Mouse (Mus musculus): ENCODE measurements around the gene Parp14. TPM values are rescaled to one million over a fixed set of nuclear protein-coding genes. Genes with fewer than 3 reads are reported as not detected.

The Parp14 gene
- polyA plus RNA-seq (2014; fragmentation: Nextera tagmentation; extraction: Ambion mirVana): 0.13 and 0.59 TPM in 2 replicates

DNA sequence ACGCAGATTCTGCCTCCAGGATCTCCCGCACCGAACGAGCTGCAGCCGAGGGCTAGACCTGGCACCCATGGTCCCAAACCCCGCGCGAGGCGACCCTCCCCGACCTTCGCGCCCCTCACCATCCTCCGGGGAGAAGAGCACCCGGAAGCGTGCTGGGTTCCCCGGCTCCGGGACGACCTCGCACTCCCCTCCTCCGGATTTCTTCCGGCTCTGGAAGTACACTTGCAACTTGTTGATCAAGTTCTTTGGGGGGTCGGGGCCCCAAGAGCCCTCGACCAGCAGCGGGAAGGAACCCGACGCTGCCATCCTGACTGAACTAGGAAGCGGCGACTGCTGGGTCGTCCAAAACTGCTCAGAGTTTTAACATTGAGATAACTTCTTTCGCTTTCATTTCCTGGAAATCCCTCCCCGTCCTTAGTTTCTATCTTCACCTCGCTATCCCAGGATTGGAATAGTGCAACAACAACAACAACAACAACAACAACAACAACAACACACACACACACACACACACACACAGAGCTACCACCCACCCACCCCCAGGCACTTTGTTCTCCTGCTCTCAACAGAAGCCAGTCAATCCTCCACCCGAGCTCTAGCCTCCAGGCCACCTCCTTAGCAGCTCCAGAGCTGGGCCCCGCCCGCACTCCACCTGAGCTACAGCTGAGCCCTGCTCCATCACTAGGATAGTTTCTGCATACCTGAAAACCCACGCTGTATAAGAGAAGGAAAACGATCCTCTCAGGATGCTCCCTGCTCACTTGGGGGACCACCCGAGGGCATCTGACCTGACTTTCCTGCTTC lies at the start of gene Parp14:
Parp14 (minus strand) TSS at position 497 of the 804 bp plus-strand sequence.
- 1% methylated on average over 38 of the region's 38 CpGs for WGBS
- peak within 1 kb of the TSS; percentile 35 for H3K4me3 ChIP-seq (ENCODE audit: low read depth, low read length)
- peak within 1 kb of the TSS; percentile 70 for H3K4me2 ChIP-seq (ENCODE audit: low read depth, low read length)
- H3K27ac ChIP-seq (ENCODE audit: low read depth, low read length): no peak within 1 kb of the TSS
- 0 out of 2 replicates have a peak, but pooled peaks have one; percentile 24 for ATAC-seq (ENCODE audit: low read depth)
- peaks cover 3% of the 10 kb centered on the region; the same call in 1 of the 2 replicates for H3K4me1 ChIP-seq (ENCODE audit: control insufficient read depth, insufficient read depth, low read length)
- peak within 1 kb of the TSS; percentile 8 for H3K9ac ChIP-seq (replicated peaks; ENCODE audit: low read depth, low read length)
- H3K9me3 ChIP-seq (ENCODE audit: control insufficient read depth, low read length): no peaks in the 10 kb centered on the region
- no peaks in the 10 kb centered on the region for H3K36me3 ChIP-seq (ENCODE audit: control insufficient read depth, insufficient read depth, low read length)
- H3K27me3 ChIP-seq (ENCODE audit: control insufficient read depth, insufficient read depth, low read length): peaks cover 7% of the 10 kb centered on the region; the same call in 1 of the 2 replicates

DNA sequence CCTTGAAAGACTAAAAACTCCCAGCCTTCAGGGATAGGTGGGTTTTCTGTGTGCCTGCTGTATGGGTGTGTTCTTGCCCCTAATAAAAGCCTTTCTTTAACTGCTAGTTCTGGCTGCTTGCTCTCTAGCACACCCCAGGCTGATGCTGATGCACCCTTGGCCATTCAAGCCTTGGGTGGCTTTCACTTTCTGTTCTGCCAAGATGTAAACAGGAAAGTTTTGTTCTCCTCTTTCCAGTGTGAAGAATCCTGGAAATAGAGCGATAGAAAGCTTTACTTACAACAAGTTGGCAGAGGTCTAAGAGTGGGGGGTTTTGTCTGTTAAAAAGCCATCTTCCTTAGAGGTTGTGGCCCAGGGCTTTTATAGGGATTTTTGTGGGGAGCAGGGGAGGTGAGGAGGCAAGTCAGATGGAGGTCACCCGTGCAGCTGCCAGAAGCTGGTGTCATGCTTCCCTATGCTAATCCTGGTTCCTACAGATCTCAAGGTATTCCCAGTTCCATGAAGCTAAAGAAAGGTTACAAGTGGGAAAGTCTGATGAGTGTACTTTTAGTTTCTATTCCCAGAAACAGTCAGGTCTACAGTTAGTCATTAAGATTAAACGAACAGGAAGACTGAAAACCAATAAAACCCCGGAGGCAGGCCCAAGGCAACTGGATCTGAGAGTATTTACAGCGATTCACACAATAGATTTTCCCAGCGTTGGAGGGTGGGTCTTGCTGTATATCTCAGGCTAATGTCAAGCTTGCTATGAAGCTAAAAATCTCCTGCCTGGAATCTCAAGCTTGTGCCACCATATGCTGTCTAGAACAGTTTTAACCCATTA lies 47.6 kb upstream of the Parp14 start:
- WGBS: 66% methylated on average over 6 of the region's 6 CpGs
- no peak for ATAC-seq (ENCODE audit: low read depth)

DNA sequence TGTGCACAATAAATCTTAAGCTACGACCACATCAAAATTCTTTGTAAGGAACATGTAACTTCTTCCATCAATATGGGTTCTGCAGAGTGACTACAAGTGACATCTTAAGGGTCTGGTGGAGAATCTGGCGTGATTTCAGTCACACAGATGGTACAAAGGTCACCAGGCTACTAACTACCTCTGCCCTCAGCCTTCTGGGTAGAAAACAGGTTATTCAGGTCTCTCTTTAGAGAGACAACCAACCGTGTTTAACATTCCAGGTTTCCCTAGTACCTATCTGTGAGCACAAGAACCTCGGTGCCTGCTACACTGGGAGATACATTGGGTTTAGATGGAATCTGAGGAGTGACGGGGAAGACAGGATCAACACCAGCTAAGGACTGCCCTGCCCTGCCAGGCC lies 43.0 kb upstream of the Parp14 start:
- H3K36me3 ChIP-seq (ENCODE audit: control insufficient read depth, insufficient read depth, low read length): no peaks in the 10 kb centered on the region
- ATAC-seq (ENCODE audit: low read depth): no peak
- no peaks in the 10 kb centered on the region for H3K27me3 ChIP-seq (ENCODE audit: control insufficient read depth, insufficient read depth, low read length)
- no peaks in the 10 kb centered on the region for H3K4me1 ChIP-seq (ENCODE audit: control insufficient read depth, insufficient read depth, low read length)
- H3K9me3 ChIP-seq (ENCODE audit: control insufficient read depth, low read length): no peaks in the 10 kb centered on the region
- H3K9ac ChIP-seq (replicated peaks; ENCODE audit: low read depth, low read length): no peak overlapping the region
- 77% methylated on average over 5 of the region's 5 CpGs for WGBS
- H3K4me2 ChIP-seq (ENCODE audit: low read depth, low read length): no peak overlapping the region
- H3K27ac ChIP-seq (ENCODE audit: low read depth, low read length): no peak overlapping the region
- H3K4me3 ChIP-seq (ENCODE audit: low read depth, low read length): no peak overlapping the region

More for the DNA sequence above, 47.6 kb upstream of the Parp14 start:
- H3K4me1 ChIP-seq (ENCODE audit: control insufficient read depth, insufficient read depth, low read length): no peaks in the 10 kb centered on the region
- no peaks in the 10 kb centered on the region for H3K9me3 ChIP-seq (ENCODE audit: control insufficient read depth, low read length)
- H3K36me3 ChIP-seq (ENCODE audit: control insufficient read depth, insufficient read depth, low read length): no peaks in the 10 kb centered on the region
- H3K27ac ChIP-seq (ENCODE audit: low read depth, low read length): no peak overlapping the region
- H3K4me2 ChIP-seq (ENCODE audit: low read depth, low read length): no peak overlapping the region
- H3K4me3 ChIP-seq (ENCODE audit: low read depth, low read length): no peak overlapping the region
- H3K9ac ChIP-seq (replicated peaks; ENCODE audit: low read depth, low read length): no peak overlapping the region
- no peaks in the 10 kb centered on the region for H3K27me3 ChIP-seq (ENCODE audit: control insufficient read depth, insufficient read depth, low read length)

DNA sequence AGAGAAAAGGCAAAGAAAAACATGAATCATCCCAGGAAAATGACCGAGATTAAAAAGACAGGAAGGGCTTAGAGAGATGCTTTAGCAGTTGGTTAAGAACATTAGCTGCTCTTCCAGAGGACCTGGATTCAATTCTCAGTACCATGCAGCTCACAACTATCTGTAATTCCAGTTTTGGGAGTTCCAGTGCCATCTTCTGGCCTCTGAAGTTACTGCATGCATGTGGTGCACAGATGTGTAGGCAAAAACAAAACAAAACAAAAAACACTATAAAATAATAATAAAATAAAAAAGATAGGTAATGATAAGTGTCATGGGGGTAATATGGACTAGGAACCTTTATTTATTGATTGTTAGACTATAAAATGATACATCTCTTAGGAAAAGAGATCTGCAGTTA lies 42.2 kb upstream of the Parp14 start:
- WGBS: 78% methylated on average over 1 of the region's 1 CpGs
- no peaks in the 10 kb centered on the region for H3K9me3 ChIP-seq (ENCODE audit: control insufficient read depth, low read length)
- H3K9ac ChIP-seq (replicated peaks; ENCODE audit: low read depth, low read length): no peak overlapping the region
- H3K4me3 ChIP-seq (ENCODE audit: low read depth, low read length): no peak overlapping the region
- H3K4me1 ChIP-seq (ENCODE audit: control insufficient read depth, insufficient read depth, low read length): no peaks in the 10 kb centered on the region
- no peaks in the 10 kb centered on the region for H3K36me3 ChIP-seq (ENCODE audit: control insufficient read depth, insufficient read depth, low read length)
- no peak for ATAC-seq (ENCODE audit: low read depth)
- no peak overlapping the region for H3K4me2 ChIP-seq (ENCODE audit: low read depth, low read length)
- no peak overlapping the region for H3K27ac ChIP-seq (ENCODE audit: low read depth, low read length)
- no peaks in the 10 kb centered on the region for H3K27me3 ChIP-seq (ENCODE audit: control insufficient read depth, insufficient read depth, low read length)

DNA sequence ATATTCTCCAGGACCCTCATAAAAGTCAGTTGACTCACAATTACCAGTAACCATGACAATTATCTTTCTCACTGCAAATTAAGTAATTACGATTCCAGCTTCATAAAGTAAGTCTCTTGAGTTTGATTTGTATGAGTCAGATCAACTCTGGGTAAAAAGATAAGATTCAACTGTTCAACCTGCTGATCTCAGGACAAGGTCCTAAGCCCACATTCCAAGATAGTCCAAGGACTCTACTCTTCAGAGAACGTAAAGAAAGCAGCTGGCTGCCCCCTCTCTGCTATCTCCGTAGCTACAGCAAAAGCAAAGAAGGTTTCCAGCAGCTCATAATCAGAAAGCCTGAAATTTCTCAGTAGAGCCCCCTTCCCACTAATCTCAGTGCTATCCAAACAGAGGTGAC lies 40.1 kb upstream of the Parp14 start:
- no peak overlapping the region for H3K9ac ChIP-seq (replicated peaks; ENCODE audit: low read depth, low read length)
- no peak for ATAC-seq (ENCODE audit: low read depth)
- no peak overlapping the region for H3K4me3 ChIP-seq (ENCODE audit: low read depth, low read length)
- no peak overlapping the region for H3K27ac ChIP-seq (ENCODE audit: low read depth, low read length)
- no peaks in the 10 kb centered on the region for H3K9me3 ChIP-seq (ENCODE audit: control insufficient read depth, low read length)
- no peak overlapping the region for H3K4me2 ChIP-seq (ENCODE audit: low read depth, low read length)
- WGBS: 80% methylated on average over 3 of the region's 3 CpGs
- no peaks in the 10 kb centered on the region for H3K36me3 ChIP-seq (ENCODE audit: control insufficient read depth, insufficient read depth, low read length)
- H3K4me1 ChIP-seq (ENCODE audit: control insufficient read depth, insufficient read depth, low read length): no peaks in the 10 kb centered on the region
- H3K27me3 ChIP-seq (ENCODE audit: control insufficient read depth, insufficient read depth, low read length): no peaks in the 10 kb centered on the region

DNA sequence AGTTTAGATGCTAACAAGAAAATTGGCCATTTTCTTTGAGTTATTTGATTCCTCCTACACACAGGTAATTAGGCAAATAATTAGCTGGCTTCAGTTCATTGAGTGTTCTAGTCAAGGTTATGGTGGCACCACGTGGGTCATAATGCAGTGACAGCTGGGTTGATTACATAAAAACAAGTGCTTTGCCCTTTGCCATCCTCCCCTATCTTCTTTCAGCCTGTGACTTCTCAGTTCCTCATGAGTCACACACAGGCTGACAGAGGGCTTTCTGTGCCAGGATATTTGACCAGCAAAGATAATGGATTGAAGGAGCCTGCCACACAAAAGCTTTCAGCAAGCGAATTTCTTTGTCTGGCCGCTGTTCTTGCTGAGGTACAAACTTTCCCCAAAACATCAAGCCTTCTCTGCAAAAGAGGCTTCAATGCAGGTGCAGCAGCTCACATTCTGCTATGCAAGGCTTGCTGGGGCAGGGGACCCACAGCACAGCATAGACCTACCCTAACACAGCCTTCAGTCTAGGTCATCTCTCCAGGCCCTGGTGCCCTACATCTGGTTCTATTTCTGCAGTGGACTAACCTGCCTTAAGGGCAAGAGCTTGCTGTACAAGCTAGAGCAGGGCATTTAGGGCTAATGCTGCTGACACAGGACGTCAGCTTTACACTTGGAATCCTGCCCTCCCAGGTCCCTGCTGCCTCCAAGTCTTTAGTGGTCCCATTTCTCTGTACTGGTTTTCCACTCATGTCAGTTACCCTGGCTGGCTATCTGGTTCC lies 36.3 kb upstream of the Parp14 start:
- no peaks in the 10 kb centered on the region for H3K4me1 ChIP-seq (ENCODE audit: control insufficient read depth, insufficient read depth, low read length)
- no peaks in the 10 kb centered on the region for H3K36me3 ChIP-seq (ENCODE audit: control insufficient read depth, insufficient read depth, low read length)
- no peaks in the 10 kb centered on the region for H3K9me3 ChIP-seq (ENCODE audit: control insufficient read depth, low read length)
- H3K9ac ChIP-seq (replicated peaks; ENCODE audit: low read depth, low read length): no peak overlapping the region
- ATAC-seq (ENCODE audit: low read depth): no peak
- no peak overlapping the region for H3K27ac ChIP-seq (ENCODE audit: low read depth, low read length)
- no peaks in the 10 kb centered on the region for H3K27me3 ChIP-seq (ENCODE audit: control insufficient read depth, insufficient read depth, low read length)
- no peak overlapping the region for H3K4me3 ChIP-seq (ENCODE audit: low read depth, low read length)
- WGBS: 56% methylated on average over 4 of the region's 4 CpGs
- H3K4me2 ChIP-seq (ENCODE audit: low read depth, low read length): no peak overlapping the region

DNA sequence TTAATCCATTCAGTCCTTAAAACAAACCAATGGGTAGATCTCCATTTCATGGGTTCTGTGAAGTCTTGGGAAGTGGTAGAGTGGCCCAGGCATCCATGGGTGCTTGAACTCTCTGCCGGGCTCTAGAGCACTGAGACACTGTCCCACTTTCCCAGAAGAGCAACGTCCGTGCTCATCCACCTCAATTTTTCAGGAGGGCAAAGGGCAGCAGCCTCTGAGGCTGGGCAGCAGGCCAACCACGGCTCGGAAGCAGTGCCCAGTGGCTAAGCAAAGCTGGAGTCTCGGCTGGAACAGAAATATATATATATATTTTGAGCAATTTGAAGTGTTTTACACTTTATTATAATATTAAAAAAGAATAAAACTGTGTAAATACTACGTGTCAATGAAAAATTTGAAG lies 35.5 kb upstream of the Parp14 start:
- WGBS: 83% methylated on average over 7 of the region's 7 CpGs
- no peak overlapping the region for H3K4me3 ChIP-seq (ENCODE audit: low read depth, low read length)

DNA sequence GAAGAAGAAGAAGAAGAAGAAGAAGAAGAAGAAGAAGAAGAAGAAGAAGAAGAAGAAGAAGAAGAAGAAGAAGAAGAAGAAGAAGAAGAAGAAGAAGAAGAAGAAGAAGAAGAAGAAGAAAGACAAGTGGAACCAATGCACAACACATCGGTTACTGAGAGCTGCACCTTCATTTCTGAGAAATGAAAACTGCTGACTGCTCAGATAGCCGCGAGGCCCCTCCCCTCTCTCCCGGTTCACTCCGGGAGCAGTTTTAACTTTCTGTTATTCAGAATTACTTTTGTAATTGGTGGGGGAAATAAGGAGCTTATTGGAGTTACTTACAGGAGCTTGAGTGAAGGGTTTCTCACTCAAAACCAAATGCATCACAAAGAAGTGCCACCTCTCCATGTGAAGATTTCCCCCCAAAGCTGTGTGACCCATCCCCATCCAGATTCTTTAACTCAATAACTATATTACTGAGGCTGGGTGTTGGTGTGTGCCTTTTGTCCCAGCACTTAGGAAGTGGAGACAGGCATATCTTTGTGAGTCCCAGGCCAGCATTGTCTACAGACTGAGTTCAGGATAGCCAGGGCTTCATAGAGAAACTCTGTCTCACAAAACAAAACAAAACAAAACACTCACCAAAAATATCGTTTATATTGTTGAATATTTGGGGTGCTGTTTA lies 34.6 kb upstream of the Parp14 start:
- no peaks in the 10 kb centered on the region for H3K4me1 ChIP-seq (ENCODE audit: control insufficient read depth, insufficient read depth, low read length)
- H3K27me3 ChIP-seq (ENCODE audit: control insufficient read depth, insufficient read depth, low read length): no peaks in the 10 kb centered on the region
- H3K27ac ChIP-seq (ENCODE audit: low read depth, low read length): no peak overlapping the region
- H3K4me3 ChIP-seq (ENCODE audit: low read depth, low read length): no peak overlapping the region
- WGBS: 86% methylated on average over 6 of the region's 6 CpGs
- H3K4me2 ChIP-seq (ENCODE audit: low read depth, low read length): no peak overlapping the region
- ATAC-seq (ENCODE audit: low read depth): no peak
- no peak overlapping the region for H3K9ac ChIP-seq (replicated peaks; ENCODE audit: low read depth, low read length)
- no peaks in the 10 kb centered on the region for H3K36me3 ChIP-seq (ENCODE audit: control insufficient read depth, insufficient read depth, low read length)
- no peaks in the 10 kb centered on the region for H3K9me3 ChIP-seq (ENCODE audit: control insufficient read depth, low read length)

More for the DNA sequence above, 35.5 kb upstream of the Parp14 start:
- no peaks in the 10 kb centered on the region for H3K4me1 ChIP-seq (ENCODE audit: control insufficient read depth, insufficient read depth, low read length)
- no peak overlapping the region for H3K9ac ChIP-seq (replicated peaks; ENCODE audit: low read depth, low read length)
- H3K27me3 ChIP-seq (ENCODE audit: control insufficient read depth, insufficient read depth, low read length): no peaks in the 10 kb centered on the region
- no peaks in the 10 kb centered on the region for H3K36me3 ChIP-seq (ENCODE audit: control insufficient read depth, insufficient read depth, low read length)
- ATAC-seq (ENCODE audit: low read depth): no peak
- no peak overlapping the region for H3K27ac ChIP-seq (ENCODE audit: low read depth, low read length)
- no peak overlapping the region for H3K4me2 ChIP-seq (ENCODE audit: low read depth, low read length)
- H3K9me3 ChIP-seq (ENCODE audit: control insufficient read depth, low read length): no peaks in the 10 kb centered on the region

Measured in neural tube, embryonic 14.5 days (tissue).